Mouse (Mus musculus) liver, postnatal 0 days (tissue): Measurements from ENCODE around the gene Ksr2.
"Not testable (repeated sequence)": the region's sequence is repeated elsewhere in the genome, so short reads cannot be mapped to it uniquely, and the experiment has no call there.

Experiments used
- CTCF ChIP-seq: sonication (generic); IDR thresholded peaks from 2 replicates; pipeline ENCODE4 v1.5.1; 2016; ENCODE audit warnings: antibody characterized with exemption, low read depth
- EP300 ChIP-seq: IDR thresholded peaks from 2 replicates; pipeline ENCODE4 v1.6.1; 2016; ENCODE audit warnings: antibody characterized with exemption, low read depth, mild to moderate bottlenecking

GRCm38 (mm10) chr5:117623206-117623605 lies 209.4 kb downstream of the Ksr2 start:
- TF ChIP-seq CTCF, EP300: not testable (repeated sequence)
